Mouse (Mus musculus) bone marrow macrophage, adult 2 months (primary cell): ENCODE measurements around the gene Sptbn1.

Experiments used
- CTCF ChIP-seq: IDR thresholded peaks from 2 replicates; pipeline ENCODE4 v1.5.1; 2012; ENCODE audit warnings: low read depth, mild to moderate bottlenecking, low read length, moderate library complexity
- POLR2A ChIP-seq: IDR thresholded peaks from 2 replicates; pipeline ENCODE4 v1.6.1; 2012; ENCODE audit warnings: mild to moderate bottlenecking, low read depth, low read length, borderline replicate concordance

- no peak for TF ChIP-seq CTCF
- no peak for TF ChIP-seq POLR2A
These were observed 24.5 kb upstream of the Sptbn1 start for GRCm38 (mm10) chr11:30292221-30293160.
